15 mouse cellular contexts compared by ENCODE assay signal in genomic region chr1:83748974-83749373, GRCm38 (mm10).
A peak's percentile ranks its signal among the peaks of the same experiment; 100 is the strongest.
DNase-seq lines count a peak whose midpoint lies in the region; ATAC-seq lines count a peak whose summit lies in the region.
"Had no signal": no experiment of that assay in that cellular context is flagged by ENCODE, and none has a peak within 500 bp of the region (broad histone marks: within the 10 kb centered on the region; RNA-seq: fewer than 3 reads in every experiment).

No protein-coding gene starts in this region.

- H3K4me1 ChIP-seq in hindbrain, embryonic 11.5 days (replicated peaks; ENCODE audit: control insufficient read depth, insufficient read depth, low read length): no peaks in the 10 kb centered on the region
- peaks cover 24% of the 10 kb centered on the region for H3K4me1 ChIP-seq in midbrain, embryonic 14.5 days (ENCODE audit: control insufficient read depth, insufficient read depth, low read length)
- H3K4me1 ChIP-seq: liver, embryonic 12.5 days had no signal

- no peak overlapping the region for H3K4me2 ChIP-seq in hindbrain, embryonic 11.5 days (replicated peaks; ENCODE audit: low read depth, low read length)
- H3K4me2 ChIP-seq in midbrain, embryonic 14.5 days (ENCODE audit: low read length): no peak overlapping the region
- H3K4me2 ChIP-seq: heart, embryonic 11.5 days; liver, embryonic 12.5 days had no signal

- H3K9me3 ChIP-seq in hindbrain, embryonic 11.5 days (ENCODE audit: control insufficient read depth, low read length): no peaks in the 10 kb centered on the region
- no peaks in the 10 kb centered on the region for H3K9me3 ChIP-seq in midbrain, embryonic 14.5 days (ENCODE audit: control insufficient read depth, low read length)
- H3K9me3 ChIP-seq: liver, embryonic 12.5 days had no signal

- no peaks in the 10 kb centered on the region for H3K36me3 ChIP-seq in hindbrain, embryonic 11.5 days (ENCODE audit: control insufficient read depth, insufficient read depth, low read length)
- H3K36me3 ChIP-seq in midbrain, embryonic 14.5 days (ENCODE audit: control insufficient read depth, insufficient read depth, low read length): no peaks in the 10 kb centered on the region
- H3K36me3 ChIP-seq: liver, embryonic 12.5 days had no signal

- peak overlapping the region; percentile 79 for H3K27ac ChIP-seq in hindbrain, embryonic 11.5 days (ENCODE audit: low read depth, low read length)
- peak overlapping the region; percentile 70 for H3K27ac ChIP-seq in midbrain, embryonic 14.5 days (replicated peaks; ENCODE audit: low read depth, low read length)
- H3K27ac ChIP-seq: gastrocnemius, adult 2 months; layer of hippocampus, adult 2 months; liver, embryonic 12.5 days had no signal

- H3K27me3 ChIP-seq in hindbrain, embryonic 11.5 days (ENCODE audit: control insufficient read depth, insufficient read depth, low read length): no peaks in the 10 kb centered on the region
- H3K27me3 ChIP-seq in midbrain, embryonic 14.5 days (ENCODE audit: control insufficient read depth, insufficient read depth, low read length): no peaks in the 10 kb centered on the region
- H3K27me3 ChIP-seq: liver, embryonic 12.5 days had no signal

- peak; percentile 20 for DNase-seq in embryo, embryonic 10 days (ENCODE audit: low spot score)
- DNase-seq in embryo, embryonic 9.5 days (ENCODE audit: extremely low spot score): no peak
- DNase-seq in embryo, embryonic 10.5 days (ENCODE audit: low spot score): peak; percentile 34
- peak; percentile 44 for DNase-seq in hindbrain, embryonic 11.5 days (ENCODE audit: low spot score)
- peak; percentile 60 for DNase-seq in midbrain, embryonic 14.5 days
- no peak for DNase-seq in frontal cortex, postnatal 10 days (ENCODE audit: low spot score in 2 of 2)
- no peak for DNase-seq in kidney, postnatal 25 days
- DNase-seq: cerebellum, adult 9-11 months; gastrocnemius, adult 2 months; kidney, adult 8-10 months; lung, postnatal 10 days had no signal

- ATAC-seq in hindbrain, embryonic 11.5 days (ENCODE audit: low FRiP score): peak; percentile 82
- ATAC-seq in midbrain, embryonic 14.5 days (ENCODE audit: low FRiP score, low TSS enrichment): peak; percentile 66
- ATAC-seq in CD4-positive, CD25-positive, alpha-beta regulatory T cell, adult 4 months: no peak
- ATAC-seq: liver, embryonic 12.5 days had no signal

- 36% methylated on average over 4 of the region's 4 CpGs for whole genome bisulfite sequencing in hindbrain, embryonic 11.5 days
- WGBS in midbrain, embryonic 14.5 days: 10% methylated on average over 4 of the region's 4 CpGs

- H3K9ac ChIP-seq in hindbrain, embryonic 11.5 days (ENCODE audit: low read depth, low read length): no peak overlapping the region
- H3K9ac ChIP-seq in midbrain, embryonic 14.5 days (replicated peaks; ENCODE audit: low read length): no peak overlapping the region
- H3K9ac ChIP-seq: liver, embryonic 12.5 days had no signal

- H3K4me3 ChIP-seq in hindbrain, embryonic 11.5 days (ENCODE audit: low read depth, low read length): no peak overlapping the region
- H3K4me3 ChIP-seq in midbrain, embryonic 14.5 days (replicated peaks; ENCODE audit: low read depth, low read length): no peak overlapping the region
- H3K4me3 ChIP-seq: gastrocnemius, adult 2 months; layer of hippocampus, adult 2 months; liver, embryonic 12.5 days had no signal

Comparison
In these comparisons a context has a peak if more than half of its experiments do, and no peak if none do; other contexts are left out.
1. DNase-seq: peak in embryo, embryonic 10 days (single experiment), embryo, embryonic 10.5 days (single experiment), hindbrain, embryonic 11.5 days (single experiment) and midbrain, embryonic 14.5 days (single experiment); none in embryo, embryonic 9.5 days (single experiment), frontal cortex, postnatal 10 days (0 of 2) and kidney, postnatal 25 days (0 of 2).